Mouse (Mus musculus) stomach, embryonic 15.5 days (tissue): ENCODE measurements at regions not wholly inside any gene's neighbourhood (a gene's known extent, or its start where the extent isn't known, plus 50 kb on each side); places are given as distances from the start of the nearest gene placed in this dataset.

Experiments
- ATAC-seq: fragments of 200-750 bp; cut with Nextera tagmentation; 2 replicates; pipeline ENCODE4 v1.8.0; 2017; ENCODE audit warnings: low read depth, moderate number of reproducible peaks, moderate TSS enrichment; ENCODE audit not compliant: insufficient read depth, low FRiP score
- H3K27ac ChIP-seq: fragments of 300-500 bp; sonication (generic); 2 replicates; pipeline ENCODE4 v1.5.1; 2015; ENCODE audit warnings: mild to moderate bottlenecking, inconsistent platforms
- H3K27me3 ChIP-seq: fragments of 300-500 bp; sonication (generic); replicated peaks from 2 replicates; pipeline ENCODE4 v1.6.1; 2015; ENCODE audit warnings: inconsistent platforms
- H3K36me3 ChIP-seq: fragments of 300-500 bp; sonication (generic); 2 replicates; pipeline ENCODE4 v1.6.1; 2015; ENCODE audit warnings: inconsistent platforms
- H3K4me1 ChIP-seq: fragments of 300-500 bp; sonication (generic); 2 replicates; pipeline ENCODE4 v1.6.1; 2015; ENCODE audit warnings: inconsistent platforms
- H3K4me2 ChIP-seq: fragments of 300-500 bp; sonication (generic); 2 replicates; pipeline ENCODE4 v1.6.1; 2015; ENCODE audit warnings: mild to moderate bottlenecking, inconsistent platforms
- H3K4me3 ChIP-seq: fragments of 300-500 bp; sonication (generic); replicated peaks from 2 replicates; pipeline ENCODE4 v1.5.1; 2015; ENCODE audit warnings: inconsistent platforms
- H3K9ac ChIP-seq: fragments of 300-500 bp; sonication (generic); 2 replicates; pipeline ENCODE4 v1.6.1; 2015; ENCODE audit warnings: inconsistent platforms
- H3K9me3 ChIP-seq: fragments of 300-500 bp; sonication (generic); 2 replicates; pipeline ENCODE4 v1.6.1; 2016; ENCODE audit warnings: inconsistent platforms
- WGBS: fragments of 180-500 bp; shearing (Covaris S2); methylation state at CpG from one replicate; pipeline ENCODE4 v1.1.7; 2015; 5-methylcytosine and 5-hydroxymethylcytosine counted together

DNA sequence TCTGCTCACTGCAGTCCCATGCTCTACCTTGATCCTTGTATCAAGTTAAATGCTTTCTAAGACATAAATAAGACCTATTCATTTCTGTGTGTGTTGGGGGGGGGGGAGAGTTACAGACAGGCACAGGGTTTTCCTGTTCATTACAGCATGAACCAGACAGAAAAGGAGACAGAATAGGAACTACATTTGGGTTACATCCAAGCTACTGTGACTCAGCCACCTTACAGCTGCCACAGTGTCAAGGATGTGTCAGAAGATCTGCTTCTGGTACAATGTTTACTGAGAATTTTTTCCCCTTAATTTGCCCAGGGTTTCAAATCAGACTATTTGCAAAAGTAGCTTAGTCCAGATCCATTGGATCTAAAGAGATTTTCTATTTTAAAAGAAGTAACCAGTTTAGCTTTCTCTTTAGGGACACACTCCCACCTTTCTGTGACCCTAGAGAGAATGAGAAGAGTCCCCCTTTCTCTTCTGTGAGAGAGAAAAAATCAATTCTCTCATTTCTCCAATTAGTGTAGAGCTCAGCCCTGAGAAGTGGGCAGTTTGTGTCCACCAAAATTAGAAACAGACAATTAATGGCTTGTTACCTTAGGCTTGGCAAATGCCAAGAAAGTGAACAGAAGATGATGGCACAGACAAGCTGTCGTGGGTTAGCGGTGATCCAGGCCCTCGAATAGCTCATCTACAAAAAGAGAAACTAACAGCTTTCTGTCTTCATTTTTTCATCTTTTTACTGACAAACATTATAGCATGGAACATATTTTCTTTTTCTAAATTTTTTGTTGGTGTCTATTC lies 55.8 kb upstream of the E2f3 start:
- H3K27ac ChIP-seq, result no peak overlapping the region
- WGBS, result 89% methylated on average over 3 of the region's 3 CpGs
- no peak overlapping the region for H3K4me3 ChIP-seq
- no peaks in the 10 kb centered on the region for H3K27me3 ChIP-seq
- ATAC-seq, result no peak
- no peaks in the 10 kb centered on the region for H3K9me3 ChIP-seq
- H3K4me1 ChIP-seq, result no peaks in the 10 kb centered on the region
- no peak overlapping the region for H3K9ac ChIP-seq
- H3K4me2 ChIP-seq, result no peak overlapping the region
- no peaks in the 10 kb centered on the region for H3K36me3 ChIP-seq

GRCm38 (mm10) chr13:30040288-30040687 lies 54.4 kb upstream of the E2f3 start:
- no peak overlapping the region for H3K4me3 ChIP-seq
- ATAC-seq, result no peak
- H3K9ac ChIP-seq, result no peak overlapping the region
- no peaks in the 10 kb centered on the region for H3K4me1 ChIP-seq
- H3K27ac ChIP-seq, result no peak overlapping the region
- no peaks in the 10 kb centered on the region for H3K9me3 ChIP-seq
- no peak overlapping the region for H3K4me2 ChIP-seq
- H3K27me3 ChIP-seq, result no peaks in the 10 kb centered on the region
- no peaks in the 10 kb centered on the region for H3K36me3 ChIP-seq
- WGBS, result 90% methylated on average over 4 of the region's 4 CpGs

GRCm38 (mm10) chr13:30039791-30040190 lies 53.9 kb upstream of the E2f3 start:
- WGBS, result 71% methylated on average over 2 of the region's 2 CpGs
- ATAC-seq, result no peak
- Histone ChIP-seq H3K4me1 (no peaks in the 10 kb centered on the region), H3K4me2 (no peak overlapping the region), H3K9me3 (no peaks in the 10 kb centered on the region), H3K27ac (no peak overlapping the region), H3K4me3 (no peak overlapping the region), H3K9ac (no peak overlapping the region), H3K27me3 (no peaks in the 10 kb centered on the region), H3K36me3 (no peaks in the 10 kb centered on the region)

- no peak for ATAC-seq
- Histone ChIP-seq H3K9ac (no peak overlapping the region), H3K27ac (no peak overlapping the region)
Measured at GRCm38 (mm10) chr13:30036561-30036960, 50.7 kb upstream of the E2f3 start.

GRCm38 (mm10) chr13:30036071-30036470 lies 50.2 kb upstream of the E2f3 start:
- 80% methylated on average over 3 of the region's 3 CpGs for WGBS
- Histone ChIP-seq H3K4me3 (no peak overlapping the region), H3K4me1 (no peaks in the 10 kb centered on the region), H3K9ac (no peak overlapping the region), H3K27ac (no peak overlapping the region), H3K27me3 (no peaks in the 10 kb centered on the region), H3K36me3 (no peaks in the 10 kb centered on the region), H3K4me2 (no peak overlapping the region), H3K9me3 (no peaks in the 10 kb centered on the region)
- ATAC-seq, result no peak

More at GRCm38 (mm10) chr13:30036561-30036960, 50.7 kb upstream of the E2f3 start:
- Histone ChIP-seq H3K4me2 (no peak overlapping the region), H3K27me3 (no peaks in the 10 kb centered on the region), H3K4me1 (no peaks in the 10 kb centered on the region), H3K9me3 (no peaks in the 10 kb centered on the region), H3K36me3 (no peaks in the 10 kb centered on the region), H3K4me3 (no peak overlapping the region)
- WGBS, result 65% methylated on average over 8 of the region's 8 CpGs
